Mouse (Mus musculus) common myeloid progenitor, adult 5-6 weeks (primary cell): ENCODE results near the gene Psg21. TPM values are rescaled to one million over a fixed set of nuclear protein-coding genes. Genes with fewer than 3 reads are reported as not detected.
A peak's percentile ranks its signal among the peaks of the same experiment; 100 is the strongest.
"Not testable (repeated sequence)": the region's sequence is repeated elsewhere in the genome, so short reads cannot be mapped to it uniquely, and the experiment has no call there.

ENCODE experiments used
- ATAC-seq: replicated peaks from 2 replicates; pipeline ENCODE4 v1.8.0; 2016; ENCODE audit warnings: low read depth, mild to moderate bottlenecking, moderate TSS enrichment, inconsistent platforms; ENCODE audit not compliant: poor library complexity, severe bottlenecking
- total RNA-seq: library from RNA; stranded (forward); fragments of 200-1000, 187-1606 nt; gene quantifications from 2 replicates; pipeline ENCODE4 v1.2.3, GENCODE M21; 2017

The Psg21 gene
- total RNA-seq = not detected in 2 replicates

DNA sequence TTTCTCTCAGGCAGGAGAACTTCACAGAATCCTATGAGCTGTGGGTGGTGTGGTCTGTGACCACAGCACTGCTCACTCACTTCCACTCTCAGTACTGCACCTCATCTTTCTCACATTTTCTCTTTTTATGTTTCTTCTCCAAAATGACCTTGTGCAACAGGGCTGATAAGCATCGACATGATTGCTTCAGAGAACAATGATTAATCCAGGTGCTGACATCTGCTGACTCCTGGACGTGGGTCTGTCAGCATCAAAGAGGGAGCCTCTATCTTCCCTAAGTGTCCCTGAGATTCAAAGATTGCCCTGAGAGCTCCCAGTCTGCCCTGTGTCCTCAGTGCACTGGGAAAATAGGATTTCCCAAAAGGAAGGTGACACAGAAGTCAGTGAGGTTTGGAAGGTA lies at the start of gene Psg21:
Gene Psg21 (minus strand): TSS at position 101 of the 400 bp plus-strand sequence.
- ATAC-seq = not testable (repeated sequence)

DNA sequence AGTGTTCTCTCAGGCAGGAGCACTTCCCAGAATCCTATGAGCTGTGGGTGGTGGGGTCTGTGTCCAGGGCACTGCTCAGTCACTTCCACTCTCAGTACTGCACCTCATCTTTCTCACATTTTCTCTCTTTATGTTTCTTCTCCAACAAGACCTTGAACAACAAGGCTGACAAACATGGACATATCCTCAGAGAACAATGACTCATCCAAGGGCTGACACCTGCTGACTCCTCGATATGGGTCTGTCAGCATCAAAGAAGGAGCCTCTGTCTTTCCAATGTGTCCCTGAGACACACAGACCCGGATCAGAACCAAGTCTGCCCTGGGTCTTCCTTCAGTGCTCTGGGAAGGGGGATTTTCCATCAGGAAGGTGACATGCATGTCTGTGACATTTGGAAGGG lies 29.6 kb upstream of the Psg21 start, which contains the start of gene Psg20:
Gene Psg20 (minus strand): TSS at position 101 of the 400 bp plus-strand sequence.
- ATAC-seq = no peak

- no peak for ATAC-seq
Measured at GRCm38 (mm10) chr7:18685586-18685985, 29.1 kb upstream of the Psg21 start.

DNA sequence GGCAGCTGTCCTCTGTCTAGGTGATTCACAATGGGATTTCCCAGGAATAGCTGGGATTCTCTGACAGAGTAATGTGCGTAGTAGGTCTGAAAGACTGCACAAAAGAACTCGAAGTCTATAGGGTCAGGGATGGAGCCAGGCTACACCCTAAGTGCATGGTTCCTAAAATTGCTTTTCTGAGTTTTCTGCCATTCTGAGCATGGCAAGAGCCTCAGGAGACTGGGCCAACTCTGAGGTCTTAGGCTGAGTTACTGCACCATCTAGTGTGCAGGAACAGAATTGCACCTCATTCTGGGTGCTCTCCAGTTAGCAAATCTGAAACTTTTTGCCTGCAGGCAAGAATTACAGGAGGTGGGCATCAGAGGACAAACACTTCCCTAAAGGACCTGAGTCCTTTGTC lies 23.2 kb upstream of the Psg21 start:
- ATAC-seq = peak; percentile 77

GRCm38 (mm10) chr7:18626921-18627320 lies 29.6 kb downstream of the Psg21 start:
- not testable (repeated sequence) for ATAC-seq

- ATAC-seq = not testable (repeated sequence)
Measured at GRCm38 (mm10) chr7:18616401-18616800, 40.1 kb downstream of the Psg21 start, which contains the start of gene Psg23. Gene Psg23 (minus strand): TSS chr7:18616501.

Other genes starting within 250 kb of the Psg21 start
- gene Psg28, start 224.7 kb downstream of the Psg21 start, total RNA-seq = not detected in 2 replicates
- not detected in 2 replicates for gene Psg26, start 172.5 kb downstream of the Psg21 start, total RNA-seq
- gene Psg25, start 124.5 kb downstream of the Psg21 start, total RNA-seq = not detected in 2 replicates
- not detected in 2 replicates for gene Psg27, start 89.4 kb downstream of the Psg21 start, total RNA-seq
- gene Psg23, start 40.2 kb downstream of the Psg21 start, total RNA-seq = not detected in 2 replicates
- gene Psg20, start 29.5 kb upstream of the Psg21 start, total RNA-seq = not detected in 2 replicates
- not detected in 2 replicates for gene Psg22, start 61.4 kb upstream of the Psg21 start, total RNA-seq
- gene Psg19, start 141.8 kb upstream of the Psg21 start, total RNA-seq = not detected in 2 replicates
- not detected in 2 replicates for gene Psg17, start 164.9 kb upstream of the Psg21 start, total RNA-seq
- gene Mill2, start 183.2 kb upstream of the Psg21 start, total RNA-seq = 0.37 and 0.49 TPM in 2 replicates
- 2.2 and 10.0 TPM in 2 replicates for gene Pglyrp1, start 214.6 kb upstream of the Psg21 start, total RNA-seq